In genomic region chr8:72240951-72241350, GRCm38 (mm10) we compare ENCODE assay signal across 8 mouse cellular contexts. TPM values are rescaled to one million over a fixed set of nuclear protein-coding genes. Genes with fewer than 3 reads are reported as not detected.
DNase-seq lines count a peak whose midpoint lies in the region; ATAC-seq lines count a peak whose summit lies in the region.

No protein-coding gene starts in this region.

- peak overlapping the region; percentile 73 for H3K4me3 ChIP-seq in embryonic facial prominence, embryonic 12.5 days
- H3K4me3 ChIP-seq in intestine, embryonic 14.5 days (ENCODE audit: low read depth, low read length), result peak overlapping the region; percentile 81
- H3K4me3 ChIP-seq in neural tube, embryonic 12.5 days, result peak overlapping the region; percentile 64

- DNase-seq in right cerebral cortex, postnatal 4 days, result peak; percentile 49
- DNase-seq in right cerebral cortex, postnatal 25 days, result no peak
- peak; percentile 53 for DNase-seq in intestine, embryonic 14.5 days (ENCODE audit: low spot score)
- no peak for DNase-seq in frontal cortex, adult 2 months (ENCODE audit: extremely low spot score in 1 of 2, low spot score in 1 of 2)
- no peak for DNase-seq in B cell, adult 2 months
- no peak for DNase-seq in right cerebral cortex, adult 18-20 months

- no peaks in the 10 kb centered on the region for H3K36me3 ChIP-seq in embryonic facial prominence, embryonic 12.5 days
- H3K36me3 ChIP-seq in intestine, embryonic 14.5 days (ENCODE audit: control insufficient read depth, insufficient read depth, low read length), result 0 out of 2 replicates have a peak, but pooled peaks cover 3% of the 10 kb centered on the region
- H3K36me3 ChIP-seq in neural tube, embryonic 12.5 days, result peaks cover 8% of the 10 kb centered on the region

- no peaks in the 10 kb centered on the region for H3K27me3 ChIP-seq in embryonic facial prominence, embryonic 12.5 days
- H3K27me3 ChIP-seq in intestine, embryonic 14.5 days (replicated peaks; ENCODE audit: control insufficient read depth, insufficient read depth, low read length), result no peaks in the 10 kb centered on the region
- no peaks in the 10 kb centered on the region for H3K27me3 ChIP-seq in neural tube, embryonic 12.5 days (replicated peaks)

- H3K9me3 ChIP-seq in embryonic facial prominence, embryonic 12.5 days, result no peaks in the 10 kb centered on the region
- no peaks in the 10 kb centered on the region for H3K9me3 ChIP-seq in intestine, embryonic 14.5 days (ENCODE audit: control insufficient read depth, low read length)
- no peaks in the 10 kb centered on the region for H3K9me3 ChIP-seq in neural tube, embryonic 12.5 days

- H3K27ac ChIP-seq in embryonic facial prominence, embryonic 12.5 days, result no peak overlapping the region
- no peak overlapping the region; the same call in 1 of the 2 replicates for H3K27ac ChIP-seq in intestine, embryonic 14.5 days (ENCODE audit: low read depth)
- H3K27ac ChIP-seq in neural tube, embryonic 12.5 days, result no peak overlapping the region

- H3K4me2 ChIP-seq in embryonic facial prominence, embryonic 12.5 days (replicated peaks), result peak overlapping the region; percentile 64
- H3K4me2 ChIP-seq in intestine, embryonic 14.5 days (ENCODE audit: low read length), result peak overlapping the region; percentile 65
- peak overlapping the region; percentile 78 for H3K4me2 ChIP-seq in neural tube, embryonic 12.5 days (replicated peaks)

- 73% methylated on average over 7 of the region's 7 CpGs for WGBS in embryonic facial prominence, embryonic 12.5 days
- 68% methylated on average over 7 of the region's 7 CpGs for WGBS in intestine, embryonic 14.5 days
- 64% methylated on average over 7 of the region's 7 CpGs for WGBS in neural tube, embryonic 12.5 days

- peaks cover 9% of the 10 kb centered on the region for H3K4me1 ChIP-seq in embryonic facial prominence, embryonic 12.5 days
- H3K4me1 ChIP-seq in intestine, embryonic 14.5 days (replicated peaks; ENCODE audit: control insufficient read depth, insufficient read depth, low read length), result peaks cover 5% of the 10 kb centered on the region
- H3K4me1 ChIP-seq in neural tube, embryonic 12.5 days, result peaks cover 22% of the 10 kb centered on the region

- 0 out of 2 replicates have a peak overlapping the region, but pooled peaks have one; percentile 65 for H3K9ac ChIP-seq in embryonic facial prominence, embryonic 12.5 days
- H3K9ac ChIP-seq in intestine, embryonic 14.5 days (ENCODE audit: low read length), result peak overlapping the region; percentile 62
- peak overlapping the region; percentile 62 for H3K9ac ChIP-seq in neural tube, embryonic 12.5 days

- no peak for ATAC-seq in embryonic facial prominence, embryonic 12.5 days (ENCODE audit: insufficient number of reproducible peaks, insufficient read depth, low FRiP score, low TSS enrichment)
- ATAC-seq in intestine, embryonic 14.5 days (replicated peaks; ENCODE audit: low FRiP score, low TSS enrichment, low read depth), result no peak
- ATAC-seq in neural tube, embryonic 12.5 days (ENCODE audit: low FRiP score, low read depth), result no peak

RNA-seq across cellular contexts. Expression of gene Ap1m1, which starts 1.1 kb away (rescaled TPM):
- polyA plus RNA-seq in embryonic facial prominence, embryonic 12.5 days (2016; fragmentation: Nextera tagmentation; extraction: Ambion mirVana), result 135 TPM in 2 replicates
- polyA plus RNA-seq in intestine, embryonic 14.5 days (2014; fragmentation: Nextera tagmentation; extraction: Ambion mirVana), result 108 and 118 TPM in 2 replicates
- polyA plus RNA-seq in neural tube, embryonic 12.5 days (2016; fragmentation: Nextera tagmentation; extraction: Ambion mirVana), result 206 and 207 TPM in 2 replicates
- polyA plus RNA-seq in frontal cortex, adult 2 months (2012; rRNA removed), result 111 and 115 TPM in 2 replicates

RNA-seq across cellular contexts. Expression of gene Fam32a, which starts 21.4 kb away (rescaled TPM):
- polyA plus RNA-seq in embryonic facial prominence, embryonic 12.5 days (2016; fragmentation: Nextera tagmentation; extraction: Ambion mirVana), result 73.3 and 77.0 TPM in 2 replicates
- polyA plus RNA-seq in intestine, embryonic 14.5 days (2014; fragmentation: Nextera tagmentation; extraction: Ambion mirVana), result 73.3 and 74.3 TPM in 2 replicates
- polyA plus RNA-seq in neural tube, embryonic 12.5 days (2016; fragmentation: Nextera tagmentation; extraction: Ambion mirVana), result 83.4 and 88.8 TPM in 2 replicates
- 77.5 and 79.3 TPM in 2 replicates for polyA plus RNA-seq in frontal cortex, adult 2 months (2012; rRNA removed)

RNA-seq across cellular contexts. Expression of gene Gm11034, which starts 27.5 kb away (rescaled TPM):
- polyA plus RNA-seq in embryonic facial prominence, embryonic 12.5 days (2016; fragmentation: Nextera tagmentation; extraction: Ambion mirVana), result not detected in 2 replicates
- not detected in 2 replicates for polyA plus RNA-seq in intestine, embryonic 14.5 days (2014; fragmentation: Nextera tagmentation; extraction: Ambion mirVana)
- not detected in 2 replicates for polyA plus RNA-seq in neural tube, embryonic 12.5 days (2016; fragmentation: Nextera tagmentation; extraction: Ambion mirVana)
- polyA plus RNA-seq in frontal cortex, adult 2 months (2012; rRNA removed), result not detected in 2 replicates

RNA-seq across cellular contexts. Expression of gene Cib3, which starts 28.3 kb away (rescaled TPM):
- polyA plus RNA-seq in embryonic facial prominence, embryonic 12.5 days (2016; fragmentation: Nextera tagmentation; extraction: Ambion mirVana), result not detected in 2 replicates
- not detected in 2 replicates for polyA plus RNA-seq in intestine, embryonic 14.5 days (2014; fragmentation: Nextera tagmentation; extraction: Ambion mirVana)
- polyA plus RNA-seq in neural tube, embryonic 12.5 days (2016; fragmentation: Nextera tagmentation; extraction: Ambion mirVana), result not detected in 2 replicates
- 0.06 and 0.21 TPM in 2 replicates for polyA plus RNA-seq in frontal cortex, adult 2 months (2012; rRNA removed)

RNA-seq across cellular contexts. Expression of gene Hsh2d, which starts 51.5 kb away (rescaled TPM):
- not detected in 2 replicates for polyA plus RNA-seq in embryonic facial prominence, embryonic 12.5 days (2016; fragmentation: Nextera tagmentation; extraction: Ambion mirVana)
- 0.81 and 1.1 TPM in 2 replicates for polyA plus RNA-seq in intestine, embryonic 14.5 days (2014; fragmentation: Nextera tagmentation; extraction: Ambion mirVana)
- polyA plus RNA-seq in neural tube, embryonic 12.5 days (2016; fragmentation: Nextera tagmentation; extraction: Ambion mirVana), result 0.22 TPM in 1 of 2 replicates, not detected in the other
- polyA plus RNA-seq in frontal cortex, adult 2 months (2012; rRNA removed), result 0.06 and 0.12 TPM in 2 replicates

Comparison
In these comparisons a context has a peak if more than half of its experiments do, and no peak if none do; other contexts are left out.
1. DNase-seq: peak in right cerebral cortex, postnatal 4 days (single experiment) and intestine, embryonic 14.5 days (single experiment); none in right cerebral cortex, postnatal 25 days (single experiment), frontal cortex, adult 2 months (0 of 2), B cell, adult 2 months (0 of 2) and right cerebral cortex, adult 18-20 months (single experiment).
2. Peak in every context shown above with its lines, with median percentiles within 50 percentile points of each other: H3K4me2 ChIP-seq, H3K4me3 ChIP-seq and H3K9ac ChIP-seq.